Mouse (Mus musculus) T-helper 17 cell (primary cell): ENCODE measurements around the gene Nms.

Experiments used
- in situ Hi-C, 2 experiments: fragments of 300-600 bp; cut with MboI, MseI; formaldehyde crosslinking; loops; 1 replicate in 1 of 2; 2 replicates in 1 of 2; pipeline ENCODE4 v1.15.1; 2025; ENCODE audit warnings: high pct_unique_total_duplicates in 2 of 2

Gene Nms

GRCm38 (mm10) chr1:38938849-38939248 is at the start of gene Nms:
Gene Nms (plus strand): TSS chr1:38939149.
- in situ Hi-C loops = loop anchor here in 1 of 2 experiments (5.0 kb wide), 1 partner anchor 77 kb away; no protein-coding TSS in a partner anchor

- in situ Hi-C loops = no loop called here
Measured at GRCm38 (mm10) chr1:38891444-38891843, 47.5 kb upstream of the Nms start.

GRCm38 (mm10) chr1:38893081-38893480 is 45.9 kb upstream of the Nms start:
- in situ Hi-C loops = no loop called here

GRCm38 (mm10) chr1:38897431-38898248 is 41.3 kb upstream of the Nms start, which contains the start of gene Chst10:
Gene Chst10 (minus strand): TSS chr1:38898161.
- in situ Hi-C loops = no loop called here

GRCm38 (mm10) chr1:38902571-38902970 is 36.4 kb upstream of the Nms start:
- in situ Hi-C loops = no loop called here

- in situ Hi-C loops = no loop called here
Measured at GRCm38 (mm10) chr1:38903985-38904384, 35.0 kb upstream of the Nms start.

GRCm38 (mm10) chr1:38928996-38929395 is 10.0 kb upstream of the Nms start:
- in situ Hi-C loops = loop anchor here in 1 of 2 experiments (10.0 kb wide), 1 partner anchor 1186 kb away; no protein-coding TSS in a partner anchor

GRCm38 (mm10) chr1:38929468-38929867 is 9.5 kb upstream of the Nms start:
- in situ Hi-C loops = loop anchor here in 1 of 2 experiments (10.0 kb wide), 1 partner anchor 1185 kb away; no protein-coding TSS in a partner anchor

- in situ Hi-C loops = loop anchor here in 1 of 2 experiments (5.0 kb wide), 1 partner anchor 63 kb away; no protein-coding TSS in a partner anchor
Measured at GRCm38 (mm10) chr1:38930767-38931166, 8.2 kb upstream of the Nms start.

- in situ Hi-C loops = loop anchor here (5.0 kb wide), 2 partner anchors 67 to 72 kb away; no protein-coding TSS in a partner anchor
Measured at GRCm38 (mm10) chr1:38934668-38935067, 4.3 kb upstream of the Nms start.

- in situ Hi-C loops = loop anchor here in 1 of 2 experiments (5.0 kb wide), 1 partner anchor 74 kb away; no protein-coding TSS in a partner anchor
Measured at GRCm38 (mm10) chr1:38936780-38937179, 2.2 kb upstream of the Nms start.

GRCm38 (mm10) chr1:38939608-38940007 is 659 bp downstream of the Nms start:
- in situ Hi-C loops = loop anchor here in 1 of 2 experiments (5.0 kb wide), 1 partner anchor 77 kb away; no protein-coding TSS in a partner anchor

GRCm38 (mm10) chr1:38956457-38956856 is 17.5 kb downstream of the Nms start:
- in situ Hi-C loops = no loop called here

- in situ Hi-C loops = loop anchor here in 1 of 2 experiments (10.0 kb wide), 1 partner anchor 1474 kb away; no protein-coding TSS in a partner anchor
Measured at GRCm38 (mm10) chr1:38969116-38969515, 30.2 kb downstream of the Nms start.

- in situ Hi-C loops = no loop called here
Measured at GRCm38 (mm10) chr1:38971712-38972111, 32.8 kb downstream of the Nms start.

- in situ Hi-C loops = no loop called here
Measured at GRCm38 (mm10) chr1:38972986-38973592, 34.1 kb downstream of the Nms start.

GRCm38 (mm10) chr1:38979953-38980352 is 41.0 kb downstream of the Nms start:
- in situ Hi-C loops = no loop called here

GRCm38 (mm10) chr1:38983870-38984269 is 44.9 kb downstream of the Nms start:
- in situ Hi-C loops = no loop called here

GRCm38 (mm10) chr1:38985308-38985707 is 46.4 kb downstream of the Nms start, which contains the start of gene Pdcl3:
Gene Pdcl3 (plus strand): TSS chr1:38985608.
- in situ Hi-C loops = no loop called here

- in situ Hi-C loops = no loop called here
Measured at GRCm38 (mm10) chr1:38987080-38987864, 48.3 kb downstream of the Nms start.

- in situ Hi-C loops = no loop called here
Measured at GRCm38 (mm10) chr1:38987865-38988211, 48.9 kb downstream of the Nms start.
